Mouse (Mus musculus) thymus, postnatal 10 days (tissue): ENCODE data around the gene Snx18.

Experiments
- DNase-seq, 2 experiments: peaks; one replicate each; pipeline ENCODE4 v3.0.0; 2021; ENCODE audit warnings: low spot score in 2 of 2

Gene Snx18

DNA sequence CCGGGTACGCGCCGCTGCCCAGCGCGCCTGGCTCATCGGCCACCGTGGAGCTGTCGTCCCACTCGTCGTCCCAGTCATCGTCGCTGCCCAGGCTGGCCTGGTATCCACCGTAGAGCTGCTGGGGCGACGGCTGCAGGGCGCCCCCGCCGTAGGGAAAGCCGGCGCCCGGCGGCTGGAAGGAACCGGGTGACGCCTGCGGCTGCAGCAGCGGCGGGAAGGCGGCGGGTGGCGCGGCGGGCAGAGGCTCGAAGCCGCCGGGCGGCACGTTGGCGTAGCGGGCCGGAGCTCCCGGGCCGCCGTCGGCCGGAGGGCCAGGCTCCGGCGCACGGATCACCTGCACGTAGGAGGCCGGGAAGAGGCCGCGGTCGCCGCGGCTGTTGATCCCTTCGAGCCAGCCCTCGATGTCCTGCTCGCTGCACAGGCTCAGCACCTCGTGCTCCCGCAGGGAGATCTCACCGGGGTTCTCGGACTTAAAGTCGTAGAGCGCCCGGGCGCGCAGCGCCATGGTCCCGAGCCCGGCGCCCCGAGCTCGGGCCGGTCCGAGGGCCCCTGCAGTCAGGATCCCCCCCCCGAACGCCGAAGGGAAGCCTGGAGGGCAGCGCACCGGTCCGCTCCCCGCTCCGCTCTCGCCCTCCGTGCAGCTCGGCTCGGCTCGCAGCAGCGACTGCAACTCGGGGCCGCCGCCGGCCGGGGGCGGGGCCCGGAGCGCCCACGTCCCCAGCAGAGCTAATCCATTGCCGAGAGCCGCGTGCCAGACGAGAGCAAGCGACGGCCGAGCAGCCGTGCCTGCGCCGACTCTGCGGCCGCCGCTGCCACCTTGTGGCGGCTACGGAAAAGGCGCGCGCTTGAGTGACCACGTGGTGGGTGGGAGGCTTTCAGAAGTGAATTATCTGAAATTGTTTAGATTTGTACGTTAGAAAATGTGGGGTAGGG lies at the start of gene Snx18:
Gene Snx18, minus strand, starts transcription at position 674 of the 933 bp plus-strand sequence.
- DNase-seq, result peak; percentile 88 to 91

DNA sequence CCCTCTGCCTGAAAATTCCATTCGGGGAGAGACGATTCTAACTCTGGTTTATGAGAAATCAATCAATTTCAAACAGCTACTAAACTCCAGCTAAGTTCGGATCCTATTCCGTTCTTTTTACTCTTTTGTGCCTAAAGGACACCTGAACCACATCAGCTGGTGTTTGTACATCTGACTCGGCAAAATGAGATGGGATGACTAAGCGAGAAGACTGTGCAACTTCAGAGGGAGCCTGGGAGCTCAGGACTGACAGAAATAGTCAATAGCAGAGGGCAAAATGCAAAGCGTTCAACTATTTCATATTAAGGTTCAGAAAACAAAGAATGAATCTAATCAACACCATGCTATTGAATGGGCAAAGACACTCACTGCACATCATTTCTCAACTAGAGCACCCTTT lies 45.5 kb upstream of the Snx18 start:
- DNase-seq, result no peak

DNA sequence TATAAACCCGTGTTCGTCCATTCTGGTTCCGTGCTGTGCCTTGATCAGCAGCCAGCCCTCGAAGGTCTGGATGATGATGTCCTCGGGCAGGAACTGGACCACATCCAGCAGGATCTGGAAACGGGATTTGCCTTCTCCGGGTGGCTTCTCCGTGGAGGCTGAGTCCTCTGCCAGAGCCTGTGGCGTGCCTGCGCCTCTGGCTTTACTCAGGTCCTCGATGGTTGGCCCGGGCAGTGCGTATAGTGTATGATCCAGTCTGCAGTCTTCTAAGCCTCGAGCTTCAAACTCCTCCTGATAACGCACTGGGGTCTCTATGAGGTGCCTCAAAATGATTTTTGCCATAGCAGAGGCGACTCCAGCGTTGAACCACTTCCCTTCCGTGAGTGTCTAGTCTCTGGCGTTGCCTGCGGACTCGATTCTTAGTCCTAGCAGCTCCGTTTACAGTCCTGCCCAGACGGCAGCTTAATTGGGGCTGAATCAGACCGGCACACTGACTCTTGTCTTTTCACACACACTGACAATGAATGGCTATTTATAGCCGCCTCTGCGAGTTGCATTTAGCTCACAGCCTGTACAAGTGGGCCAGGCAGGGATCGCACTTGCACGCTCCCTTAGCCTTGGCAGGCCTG lies 44.9 kb upstream of the Snx18 start, which contains the start of gene Hspb3:
Gene Hspb3, minus strand, starts transcription at position 526 of the 629 bp plus-strand sequence.
- DNase-seq, result no peak

DNA sequence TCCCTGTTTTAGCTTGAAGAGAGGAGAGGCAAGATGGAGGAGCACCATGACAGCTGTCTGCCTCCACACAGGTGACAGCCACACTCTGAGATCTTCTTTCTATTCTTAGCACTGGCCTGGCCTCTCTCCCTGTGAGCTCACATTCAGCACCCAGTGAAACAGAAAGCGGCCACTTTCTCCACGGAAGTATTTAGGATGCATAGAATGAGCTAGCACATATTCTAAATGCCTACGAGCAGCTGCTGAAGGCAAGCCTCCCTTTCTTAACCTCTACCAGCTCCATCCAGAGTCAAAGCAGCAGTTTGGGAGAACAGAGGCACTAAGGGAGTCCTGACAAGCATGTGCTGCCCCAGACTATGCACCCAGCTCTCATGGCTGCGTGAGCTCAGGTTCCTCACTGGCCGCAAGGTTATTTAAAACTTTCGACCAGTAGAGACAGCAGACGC lies 43.5 kb upstream of the Snx18 start:
- DNase-seq, result no peak

DNA sequence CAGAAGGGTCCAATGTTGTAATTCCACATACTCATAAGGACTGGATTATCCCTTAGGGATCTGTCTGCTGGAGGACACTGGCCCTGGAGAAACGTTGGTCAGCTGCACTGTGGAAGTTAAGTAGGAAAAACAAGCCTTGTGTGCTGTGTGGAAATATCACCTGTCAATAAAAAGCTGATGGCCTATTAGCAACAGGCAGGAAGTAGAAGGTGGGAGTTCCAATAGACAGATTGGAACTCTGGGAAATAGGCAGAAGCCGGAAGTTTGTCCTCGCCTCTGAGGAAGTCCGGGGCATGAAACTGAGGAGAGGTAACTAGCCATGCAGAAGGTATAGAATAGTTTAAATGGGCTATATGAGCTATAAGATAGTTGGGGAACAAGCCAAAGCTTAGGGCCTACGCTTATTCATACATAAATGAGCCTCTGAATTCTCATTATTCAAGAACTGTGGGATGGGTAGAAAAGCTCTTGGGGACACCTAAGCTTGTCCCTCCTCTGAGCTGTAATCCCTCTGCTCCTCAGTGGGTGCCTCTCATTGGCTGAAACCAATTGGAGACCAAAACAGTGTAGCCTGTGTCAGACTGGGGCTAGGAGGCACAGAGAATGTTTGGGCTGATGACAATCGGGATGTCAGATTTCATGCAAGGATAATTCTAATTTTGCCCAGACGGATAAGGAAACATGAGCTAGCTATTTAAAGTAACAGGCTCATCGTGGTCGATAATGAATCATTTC lies 42.4 kb upstream of the Snx18 start:
- no peak for DNase-seq

DNA sequence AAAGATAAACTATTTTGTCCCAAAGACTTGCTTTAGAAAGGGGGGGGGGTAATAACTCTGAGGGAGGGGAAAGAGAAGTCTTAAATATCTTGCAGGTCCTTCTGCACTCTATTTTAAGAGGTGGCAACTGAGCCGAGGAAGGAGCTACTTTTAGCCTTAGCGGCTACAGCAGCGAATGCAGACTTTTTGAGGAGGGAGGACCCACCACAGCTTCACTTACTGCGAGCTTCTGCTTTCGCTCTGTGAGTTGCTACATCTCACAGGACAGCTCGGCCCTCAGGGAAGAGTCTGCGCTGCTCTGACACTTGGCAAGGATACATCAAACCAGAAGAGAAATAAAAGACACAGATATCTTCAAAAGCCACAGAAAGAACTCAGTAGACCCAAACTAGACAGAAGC lies 38.8 kb upstream of the Snx18 start:
- DNase-seq, result no peak

DNA sequence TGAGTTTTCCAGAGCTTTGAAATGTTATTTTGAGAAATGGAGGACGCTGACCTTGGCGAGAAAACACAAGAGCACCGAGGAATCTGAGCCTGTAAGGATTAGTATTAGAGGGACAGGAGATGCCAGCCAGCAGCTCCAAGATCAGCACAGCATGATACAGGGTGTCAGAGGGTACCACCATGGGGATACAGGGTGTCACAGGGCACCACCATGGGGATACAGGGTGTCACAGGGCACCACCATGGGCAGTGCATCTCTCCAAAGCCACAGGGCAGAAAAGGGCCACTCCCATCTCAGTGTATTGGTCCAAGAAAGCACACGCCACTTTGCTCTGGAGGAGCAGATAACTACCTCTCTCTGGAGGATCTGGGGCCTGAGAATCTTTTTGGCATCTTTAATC lies 38.3 kb upstream of the Snx18 start:
- no peak for DNase-seq

DNA sequence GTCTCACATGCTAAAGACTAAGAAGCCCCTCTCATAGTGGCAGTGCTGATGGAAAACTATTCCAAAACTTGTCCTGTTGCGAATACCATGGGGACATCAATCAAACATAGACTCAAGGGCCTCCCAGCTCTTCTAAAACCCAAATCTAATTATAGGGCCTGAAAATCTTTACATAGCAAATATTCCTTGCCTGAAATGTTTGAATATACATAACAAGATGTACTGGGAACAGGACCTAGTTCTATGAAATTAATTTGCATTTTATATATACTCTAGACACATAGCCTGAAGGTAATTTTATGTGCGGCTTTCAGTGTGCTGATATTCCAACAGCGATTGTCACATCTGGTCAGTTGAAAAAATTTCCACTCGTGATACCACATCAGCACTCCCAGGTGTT lies 37.1 kb upstream of the Snx18 start:
- no peak for DNase-seq

DNA sequence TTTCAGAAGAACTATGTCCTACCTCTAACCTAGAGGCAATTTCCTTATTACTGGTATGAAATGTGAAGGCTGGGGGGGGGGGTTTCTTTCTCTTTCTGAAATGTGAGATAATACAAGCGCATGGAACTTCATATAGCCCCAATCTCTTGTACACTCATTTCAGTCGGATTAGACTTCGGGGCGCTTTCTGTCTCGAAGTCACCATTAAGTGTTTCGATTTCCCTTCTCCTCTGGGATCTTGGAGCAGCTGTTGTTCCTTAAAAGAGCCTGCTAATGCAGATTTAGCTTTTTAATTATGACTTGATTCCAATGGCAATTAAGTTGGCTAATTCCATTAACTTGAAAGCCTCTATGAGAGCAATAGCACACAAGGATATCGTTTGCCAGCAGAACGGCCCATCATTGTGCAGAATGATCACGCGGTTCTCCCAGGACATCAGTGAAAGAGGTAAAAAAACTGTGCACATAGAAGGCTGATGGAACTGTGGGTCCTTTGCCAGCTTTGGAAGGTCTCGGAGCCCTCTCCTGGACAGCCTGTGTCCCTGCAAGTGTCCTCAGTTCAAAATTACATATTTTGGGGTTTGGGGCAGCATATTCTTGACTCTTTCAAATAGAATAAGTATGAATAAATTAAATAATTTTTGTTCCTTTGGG lies 22.7 kb upstream of the Snx18 start:
- DNase-seq, result peak in 1 of 2 experiments; percentile 2

DNA sequence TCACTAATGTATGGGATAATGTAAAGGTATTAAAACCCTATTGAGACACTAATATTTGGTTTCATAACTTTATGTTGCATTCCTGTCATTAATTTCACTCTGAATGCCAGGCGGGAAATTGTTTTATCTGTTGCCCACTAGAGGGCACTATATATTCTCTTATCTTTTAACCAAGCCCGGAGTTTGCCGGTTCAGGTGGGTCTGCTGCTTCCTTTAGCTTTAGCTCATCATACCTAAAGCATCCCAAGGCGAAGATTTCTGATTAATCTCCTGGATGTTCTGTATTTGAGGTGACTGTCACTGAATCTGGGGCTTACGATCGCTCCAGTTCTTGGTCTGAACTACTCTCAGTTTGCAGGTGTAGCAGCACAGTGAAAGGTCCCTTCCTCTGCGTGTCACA lies 20.6 kb upstream of the Snx18 start:
- peak in 1 of 2 experiments; percentile 45 for DNase-seq

DNA sequence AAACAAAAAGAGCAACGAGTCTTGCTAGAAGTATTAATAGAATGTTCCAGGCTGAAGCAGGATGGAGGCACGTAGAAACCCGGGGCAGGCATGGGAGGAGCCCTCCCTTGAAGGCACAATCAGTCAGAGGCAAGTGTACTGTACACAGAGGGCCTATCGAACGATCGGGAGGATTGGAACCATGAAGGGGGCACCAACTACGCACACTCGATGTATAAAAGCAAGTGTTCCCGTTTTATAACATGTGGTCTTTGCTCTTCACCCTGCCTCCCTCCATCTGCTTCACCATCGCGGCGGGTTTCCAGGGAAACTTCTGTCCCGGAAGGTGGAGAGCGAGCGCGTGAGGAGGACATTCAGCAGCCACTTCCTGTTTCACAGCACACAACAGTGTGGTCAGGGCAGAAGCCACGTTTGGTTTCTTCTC lies 17.4 kb upstream of the Snx18 start:
- DNase-seq, result peak in 1 of 2 experiments; percentile 6

DNA sequence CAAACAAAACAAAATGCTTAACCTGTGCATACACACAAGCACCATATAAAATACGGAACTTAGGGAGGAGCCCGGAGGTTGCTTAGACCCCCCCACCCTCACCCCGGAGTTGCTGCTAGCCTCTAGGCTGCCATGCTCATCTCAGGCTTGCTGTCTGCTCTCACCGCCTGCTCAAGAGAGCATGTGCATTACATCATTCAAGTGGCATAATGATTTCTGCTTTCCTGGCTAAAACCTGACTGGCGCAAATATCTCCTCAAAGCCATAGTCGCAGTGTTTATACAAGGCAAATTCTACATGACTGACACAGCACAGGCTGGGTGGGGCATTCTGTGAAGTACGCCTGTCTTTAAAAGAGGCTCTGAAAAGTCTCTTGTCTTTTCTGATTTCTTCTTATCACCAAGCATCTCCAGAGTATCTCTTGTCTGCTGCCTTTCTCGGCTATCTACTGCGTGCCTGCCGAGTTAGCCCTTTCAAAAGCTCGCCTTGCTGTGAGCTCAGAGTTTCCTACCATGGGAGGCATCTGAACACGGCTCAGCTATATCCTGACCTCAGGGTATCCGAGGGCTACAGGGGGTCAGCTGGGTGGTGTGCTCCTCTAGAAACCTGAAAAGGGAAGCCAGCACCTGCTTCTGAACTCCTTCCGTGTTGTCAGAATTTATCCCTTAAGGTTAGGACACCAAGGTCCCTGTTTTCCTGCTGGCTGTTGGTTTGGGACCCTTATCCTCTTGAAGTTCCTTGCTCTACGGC lies 16.5 kb upstream of the Snx18 start:
- DNase-seq, result peak in 1 of 2 experiments; percentile 1

DNA sequence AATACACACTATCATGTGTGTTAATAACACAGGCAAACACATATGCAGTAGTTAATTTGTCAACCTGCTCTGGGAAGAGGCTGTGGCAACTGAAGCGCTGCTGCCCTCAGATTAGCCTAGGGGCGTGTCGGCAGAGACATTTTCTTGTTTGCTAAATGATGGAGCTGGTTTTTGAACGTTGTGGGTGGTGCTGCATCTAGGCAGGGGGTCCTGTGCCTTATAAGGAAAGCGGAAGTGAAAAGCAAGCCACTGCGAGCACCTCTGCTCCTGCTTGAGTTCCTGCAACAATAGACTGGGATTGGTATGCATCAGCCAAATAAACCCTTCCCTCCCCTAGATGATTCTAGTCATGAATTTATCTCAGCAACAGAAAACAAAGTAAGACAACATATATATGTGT lies 14.1 kb upstream of the Snx18 start:
- DNase-seq, result no peak

DNA sequence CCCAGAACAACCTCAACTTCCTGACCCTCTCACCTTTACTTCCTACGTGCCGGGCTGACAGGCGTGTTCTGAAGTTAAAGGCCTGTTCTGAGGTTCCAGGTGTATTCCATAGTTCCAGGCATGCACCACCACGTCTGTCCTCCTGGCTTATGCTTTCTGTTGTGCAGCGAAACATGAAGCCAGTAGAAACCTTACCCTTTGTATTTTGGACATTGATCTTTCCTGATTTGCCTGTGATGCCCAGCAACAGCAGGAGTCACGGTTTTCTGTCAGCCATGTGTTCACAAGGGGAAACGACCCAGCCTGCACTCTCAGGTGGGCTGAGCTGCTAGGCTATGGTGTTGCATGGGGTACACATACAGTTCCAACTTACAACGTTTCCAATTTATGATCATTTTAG lies 9.2 kb upstream of the Snx18 start:
- peak in 1 of 2 experiments; percentile 1 for DNase-seq

DNA sequence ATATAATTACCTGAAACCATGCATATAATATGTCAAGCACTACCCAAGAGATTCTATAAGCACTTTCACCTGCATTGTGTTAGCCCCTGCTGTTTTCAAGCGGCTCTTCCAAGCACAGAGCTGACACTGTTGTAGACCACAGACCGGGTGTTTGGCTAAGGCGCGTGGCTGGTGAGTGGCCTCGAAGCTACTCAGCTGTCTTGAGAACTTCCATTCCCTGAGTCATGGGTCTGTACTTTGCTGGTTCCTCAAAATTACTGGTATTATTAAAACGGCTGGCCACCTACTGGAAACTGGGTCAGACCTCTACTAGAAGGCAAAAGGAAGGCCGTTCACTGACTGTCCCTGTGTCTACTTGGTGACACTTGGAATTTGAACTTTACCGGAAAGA lies 4.5 kb upstream of the Snx18 start:
- DNase-seq, result no peak

DNA sequence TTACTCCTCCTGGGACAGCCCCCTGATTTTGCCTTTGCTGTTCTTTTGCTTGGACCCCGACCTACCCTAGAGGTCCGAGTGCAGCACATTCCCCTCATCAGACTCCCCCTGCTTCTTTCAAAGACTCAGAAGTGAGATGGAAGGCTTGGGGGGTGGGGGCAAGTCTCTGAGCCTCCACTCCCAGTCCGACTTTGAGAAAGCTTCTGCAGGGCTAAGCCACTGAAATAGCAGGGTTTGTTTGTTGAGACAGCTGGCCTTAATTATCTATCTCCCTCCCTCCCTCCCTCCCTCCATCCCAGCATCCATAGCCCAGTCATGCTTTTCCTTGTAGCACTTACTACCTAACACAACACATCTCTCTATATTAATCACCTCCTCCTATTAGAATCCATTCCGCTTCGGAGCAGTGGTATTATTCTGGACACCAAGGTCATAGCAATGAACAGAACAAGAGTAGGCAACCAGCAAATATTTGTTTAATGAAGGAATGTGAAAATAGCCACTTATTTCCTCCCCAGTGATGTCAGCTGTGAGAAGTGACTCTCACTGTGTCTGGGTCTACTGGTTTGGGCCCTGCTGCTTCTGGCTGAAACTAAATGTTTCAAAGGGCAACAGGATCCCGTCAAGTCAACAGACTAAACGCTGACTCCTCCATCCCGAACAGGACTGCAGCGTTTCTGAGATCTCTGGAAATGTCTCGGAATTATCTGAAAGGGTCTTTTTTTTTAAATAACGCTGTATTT lies 3.9 kb upstream of the Snx18 start:
- DNase-seq, result no peak

DNA sequence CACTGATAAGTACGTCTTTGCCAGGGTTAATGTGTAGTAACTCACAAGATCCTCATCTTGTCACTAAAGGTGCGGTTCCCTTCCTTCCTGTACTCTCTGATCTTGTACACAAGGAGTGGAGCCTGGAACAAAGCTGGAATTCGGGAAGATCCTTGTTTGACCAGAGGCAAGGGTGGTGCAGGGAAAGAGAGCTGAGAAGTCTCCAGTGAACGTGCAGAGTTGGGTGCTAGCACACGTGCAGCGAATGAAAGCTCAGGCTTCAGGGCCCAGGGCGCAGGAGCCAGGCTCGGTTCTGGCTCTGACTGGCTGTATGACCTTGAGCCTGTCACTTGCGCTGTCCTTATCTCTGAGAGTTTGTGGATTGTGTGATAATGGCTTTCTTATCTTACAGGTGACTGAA lies 639 bp upstream of the Snx18 start:
- DNase-seq, result no peak

DNA sequence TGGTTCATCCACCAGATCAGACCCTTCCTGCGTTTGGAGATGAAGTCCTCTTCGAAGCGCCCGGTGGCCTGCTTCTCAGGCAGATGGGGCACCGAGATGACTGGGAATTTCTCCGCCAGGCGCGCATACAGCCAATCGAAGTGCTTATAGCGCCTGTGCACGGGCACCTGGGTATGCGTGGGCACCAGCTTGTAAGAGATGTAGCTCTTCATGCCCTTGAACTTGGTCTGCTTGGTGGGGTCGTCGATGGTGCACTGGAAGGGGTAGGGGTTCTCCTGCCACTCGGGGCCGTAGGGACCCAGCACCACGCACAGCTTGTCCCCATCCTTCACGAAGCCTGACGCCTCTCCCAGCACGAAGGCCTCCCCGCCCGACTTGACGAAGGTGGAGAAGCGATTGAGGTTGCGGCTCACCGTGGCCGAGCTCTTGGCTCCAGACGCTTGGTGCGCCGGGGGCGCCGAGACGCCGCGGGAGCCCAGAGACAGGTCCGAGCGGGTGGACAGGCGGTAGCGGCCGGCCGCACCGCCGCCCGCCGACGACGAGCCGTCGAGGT lies 950 bp downstream of the Snx18 start:
- DNase-seq, result peak; percentile 31 to 32

DNA sequence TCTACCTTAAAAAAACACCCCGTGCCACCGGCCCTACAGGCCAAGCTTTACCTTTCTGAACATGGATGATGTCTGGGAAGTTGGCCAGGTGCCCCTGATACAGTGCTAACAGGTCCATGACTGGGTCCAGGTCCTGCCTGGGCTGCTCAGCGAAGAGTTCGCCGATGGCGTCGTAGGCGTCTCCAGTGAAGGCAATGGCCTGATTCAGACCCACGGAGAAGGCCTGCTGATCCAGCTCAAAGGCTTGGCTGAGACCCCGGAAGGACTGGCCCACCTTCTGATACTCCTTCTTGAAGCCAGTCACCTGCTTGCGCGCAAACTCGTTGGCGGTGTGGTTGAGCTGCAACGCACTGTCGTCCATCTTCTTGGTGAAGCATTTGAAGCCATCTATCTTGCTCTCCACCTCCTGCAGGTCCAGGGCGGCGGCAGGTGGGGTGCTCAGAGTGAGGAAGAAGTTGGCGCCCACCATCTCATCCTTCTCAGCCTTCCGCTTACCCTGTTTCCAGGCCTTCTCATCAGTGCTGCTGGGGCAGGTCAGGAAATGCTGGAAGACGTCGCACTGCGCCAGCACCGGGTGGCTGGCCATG lies 1.5 kb downstream of the Snx18 start:
- DNase-seq, result peak in 1 of 2 experiments; percentile 18
